Mouse (Mus musculus) heart, postnatal 10 days (tissue): ENCODE results near the gene Fanci. TPM values are rescaled to one million over a fixed set of nuclear protein-coding genes. Genes with fewer than 3 reads are reported as not detected.
A peak's percentile ranks its signal among the peaks of the same experiment; 100 is the strongest.

Source experiments
- DNase-seq, 2 experiments: peaks; one replicate each; pipeline ENCODE4 v3.0.0; 2021
- intact Hi-C: fragments of 180-260 bp; cut with DNase I; formaldehyde crosslinking; loops from one replicate; pipeline ENCODE4 v1.15.1; 2025
- total RNA-seq, 2 experiments: library from RNA; stranded (reverse); gene quantifications; 2 replicates each; pipeline ENCODE4 v1.2.3; 2021

Fanci gene
- 1 to 10 TPM; 2.3 to 2.4 TPM for total RNA-seq

DNA sequence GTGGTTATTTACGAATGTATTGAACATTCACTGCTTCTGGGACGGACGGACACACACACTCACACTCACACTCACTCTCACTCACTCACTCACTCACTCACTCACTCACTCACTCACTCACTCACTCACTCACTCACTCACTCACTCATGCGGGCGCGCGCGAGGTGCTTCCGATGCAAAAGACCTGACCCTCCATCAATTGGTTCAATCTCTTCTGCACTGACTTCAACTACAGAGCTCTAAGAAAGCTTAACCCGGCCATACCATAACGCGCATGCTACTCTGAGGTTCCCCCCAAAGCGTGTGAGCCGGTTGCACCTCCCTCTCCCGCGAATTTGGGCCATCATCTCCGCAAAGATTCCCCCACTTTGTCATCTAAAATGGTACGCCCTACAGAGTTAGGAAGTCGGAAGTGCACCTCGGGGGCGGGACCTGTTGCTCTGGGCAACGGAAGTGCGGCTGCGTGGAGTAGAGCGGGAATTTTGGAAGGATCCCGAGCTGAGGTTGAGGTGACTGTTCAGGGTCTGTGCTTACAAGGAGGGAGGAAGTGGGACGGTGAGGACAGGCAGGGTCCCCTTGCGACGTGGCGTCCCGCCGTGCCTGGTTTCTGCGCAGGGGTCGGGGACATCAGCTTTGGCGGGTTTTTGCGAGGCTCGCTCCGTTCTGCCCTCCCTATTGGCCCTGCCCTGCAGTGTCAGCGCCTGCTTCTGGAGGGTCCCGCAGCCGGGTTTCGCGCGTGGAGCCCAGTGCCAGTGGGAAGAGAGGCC lies at the start of gene Fanci:
Gene Fanci, plus strand, starts transcription at position 47 of the 767 bp plus-strand sequence.
- DNase-seq, result peak; percentile 95 to 98
- intact Hi-C loops, result loop anchor here (5.0 kb wide), 1 partner anchor 75 kb away; the partner anchor contains the start of gene Polg

DNA sequence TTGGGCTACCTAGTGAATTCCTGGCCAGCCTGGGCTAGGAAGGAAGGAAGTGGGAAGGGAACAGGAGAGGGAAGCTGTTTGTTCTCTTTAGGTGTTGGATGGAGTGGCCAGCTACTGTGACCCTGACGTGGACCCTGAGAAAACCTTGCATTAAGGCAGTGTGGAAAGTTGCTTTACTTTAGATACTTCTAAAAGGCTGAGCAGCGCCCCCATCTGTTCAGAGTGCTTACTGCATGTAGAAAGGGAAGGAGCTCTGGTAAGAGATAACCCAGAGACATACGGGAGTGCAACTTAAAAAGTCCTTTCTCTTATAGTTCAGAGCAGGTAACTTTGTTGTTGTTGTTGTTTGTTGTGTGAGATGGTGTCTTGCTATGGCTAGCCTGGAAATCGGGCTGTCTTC lies 45.8 kb upstream of the Fanci start:
- DNase-seq, result peak; percentile 42 to 69
- intact Hi-C loops, result loop anchor here (5.0 kb wide), 1 partner anchor 424 kb away; no protein-coding TSS in a partner anchor

DNA sequence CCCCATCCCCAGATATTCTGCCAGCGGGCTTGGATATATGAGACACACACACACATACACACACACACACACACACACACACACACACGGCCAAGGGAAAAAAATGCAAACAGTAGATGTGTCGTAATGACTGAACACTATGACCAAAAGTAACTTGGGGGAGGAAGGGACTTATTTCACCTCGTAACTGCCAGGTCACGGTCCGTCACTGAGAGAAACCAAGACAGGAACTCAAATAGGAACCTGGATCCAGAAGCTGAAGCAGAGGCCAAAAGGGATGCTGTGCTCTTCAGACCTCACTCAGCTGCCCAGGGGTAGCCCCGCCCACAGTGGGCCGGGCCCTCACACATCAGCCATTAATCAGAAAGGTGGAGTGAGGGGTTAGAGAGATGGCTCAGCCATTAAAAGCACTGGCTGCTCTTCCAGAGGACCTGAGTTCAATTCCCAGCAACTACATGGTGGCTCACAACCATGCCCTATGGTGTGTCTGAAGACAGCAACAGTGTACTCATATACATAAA lies 45.1 kb upstream of the Fanci start:
- intact Hi-C loops, result loop anchor here (5.0 kb wide), 1 partner anchor 424 kb away; no protein-coding TSS in a partner anchor
- DNase-seq, result no peak

DNA sequence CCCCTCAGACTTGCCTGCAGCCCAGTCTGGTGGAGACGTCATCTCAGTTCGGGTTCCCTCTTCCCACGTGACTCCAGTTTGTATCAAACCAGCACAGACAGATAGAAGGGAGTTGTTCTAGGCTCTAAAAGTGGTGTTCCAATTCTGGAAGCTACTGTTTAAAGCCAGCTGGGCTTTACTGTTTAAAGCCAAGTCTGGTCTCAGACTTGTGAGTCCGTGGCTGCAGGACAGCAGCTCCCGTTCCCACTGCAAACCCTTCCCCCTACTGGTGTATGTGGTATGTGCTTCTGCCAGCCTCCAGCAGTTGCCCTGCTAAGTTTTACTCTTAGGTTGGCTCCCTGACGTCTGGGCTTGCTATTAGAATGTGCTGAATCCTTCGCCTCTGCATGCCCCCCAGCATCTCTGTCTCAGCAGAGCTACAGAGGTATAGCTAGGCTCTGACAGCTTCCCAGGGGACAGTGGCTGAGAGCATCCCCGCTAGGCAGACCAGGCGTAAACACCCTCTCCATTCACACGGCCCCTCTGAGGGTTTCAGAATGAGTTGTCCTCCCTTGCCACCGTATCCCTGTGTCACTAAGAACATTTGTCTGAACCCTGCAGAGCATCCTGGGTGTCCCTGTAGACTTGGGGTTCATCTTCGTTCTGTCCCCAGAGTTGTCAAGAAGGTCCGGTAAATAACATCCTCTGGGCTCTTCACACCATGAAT lies 44.5 kb upstream of the Fanci start:
- DNase-seq, result peak; percentile 35 to 39
- intact Hi-C loops, result loop anchor here (5.0 kb wide), 1 partner anchor 425 kb away; no protein-coding TSS in a partner anchor

DNA sequence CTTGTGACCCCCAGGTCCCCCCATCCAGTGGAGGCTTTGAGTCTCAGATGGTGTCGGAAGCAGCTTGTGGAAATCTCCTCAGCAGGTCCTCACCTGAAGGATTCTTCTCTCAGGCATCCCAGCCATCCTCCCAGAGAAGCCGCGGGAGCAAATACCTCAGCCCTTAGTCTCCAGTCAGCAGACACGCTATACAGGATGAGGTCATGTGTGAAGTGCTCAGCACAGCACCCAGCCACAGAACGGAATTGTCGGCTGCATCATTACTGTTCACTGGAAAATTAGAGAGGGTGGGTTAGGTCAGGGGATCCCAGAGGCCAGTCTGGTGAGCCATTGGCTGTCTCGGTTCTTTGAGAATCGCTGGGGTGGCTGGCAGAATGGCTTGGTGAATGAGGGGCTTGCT lies 42.9 kb upstream of the Fanci start:
- no peak for DNase-seq
- intact Hi-C loops, result loop anchor here (1.0 to 5.0 kb wide), 2 partner anchors 103 to 427 kb away; no protein-coding TSS in a partner anchor

DNA sequence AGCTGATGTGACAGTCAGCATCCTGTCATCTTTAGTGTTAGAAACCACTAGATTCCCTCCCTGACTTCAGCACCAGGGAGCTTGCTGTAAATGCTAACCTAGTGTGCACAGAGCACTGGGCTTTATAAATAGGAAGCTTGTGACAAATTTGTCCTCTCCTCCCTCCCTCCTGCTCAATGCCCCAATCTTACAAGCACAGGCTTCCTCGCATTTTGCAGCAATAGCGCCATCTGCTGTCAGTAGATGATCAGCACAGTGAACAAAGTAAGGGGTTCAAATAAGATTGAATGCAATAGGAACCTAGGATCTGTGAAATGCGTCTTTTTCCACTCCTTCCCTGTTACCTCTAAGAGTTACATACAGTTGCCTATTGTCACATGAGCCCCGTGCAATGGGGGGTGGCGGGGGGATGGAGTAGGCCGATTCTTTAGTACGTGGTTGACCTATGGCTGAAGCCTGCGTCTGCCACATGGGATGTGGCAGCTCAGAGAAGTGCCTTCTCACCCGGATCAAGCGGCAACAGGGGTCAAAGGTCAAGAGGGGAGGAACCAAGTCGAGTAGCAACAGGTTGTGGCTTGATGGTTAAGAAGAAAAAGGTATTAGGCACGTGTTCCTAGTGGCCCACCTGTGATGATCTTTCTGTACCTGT lies 41.9 kb upstream of the Fanci start:
- DNase-seq, result peak; percentile 84 to 87

DNA sequence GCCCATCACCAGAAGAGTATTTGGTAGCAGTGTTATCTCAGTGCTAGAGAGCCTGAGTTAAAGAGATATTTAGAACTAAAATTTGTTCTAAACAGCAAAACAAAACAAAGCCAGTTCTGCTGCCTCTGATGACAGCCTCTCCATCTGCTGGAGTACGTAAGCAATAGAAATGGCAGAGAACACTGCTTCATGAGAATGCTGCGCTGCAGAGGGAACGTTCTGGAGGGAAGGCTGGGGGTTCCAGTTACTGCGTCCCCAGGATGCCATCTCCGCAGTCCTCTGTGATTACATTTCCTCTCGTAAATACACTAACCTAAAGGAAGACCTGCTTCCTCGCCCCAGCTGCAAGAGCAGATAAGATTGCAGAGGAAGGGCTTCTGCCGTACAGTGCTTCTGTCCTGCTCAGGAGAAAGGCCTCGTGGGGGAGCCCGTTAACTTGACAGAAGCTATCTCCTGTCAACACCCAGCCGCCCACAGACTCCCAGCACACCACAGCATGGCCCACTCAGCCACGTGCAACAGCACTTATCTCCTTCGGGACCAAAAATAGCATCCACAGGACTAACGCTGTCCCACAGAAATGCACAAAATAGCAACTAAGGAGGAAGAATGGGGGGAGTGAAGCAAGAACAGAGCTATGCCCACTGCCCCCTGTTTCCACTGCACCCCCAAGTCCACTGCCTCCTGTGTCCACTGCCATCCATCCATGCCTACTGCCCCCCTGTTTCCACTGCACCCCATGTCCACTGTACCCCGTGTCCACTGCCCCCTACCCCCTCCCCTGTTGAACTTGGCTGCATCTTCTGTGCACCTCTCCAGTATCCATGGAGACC lies 33.2 kb upstream of the Fanci start:
- intact Hi-C loops, result no loop called here
- peak; percentile 72 to 79 for DNase-seq

More for the DNA sequence above, 41.9 kb upstream of the Fanci start:
- intact Hi-C loops, result loop anchor here (1.0 to 5.0 kb wide), 3 partner anchors 104 to 428 kb away; no protein-coding TSS in a partner anchor

DNA sequence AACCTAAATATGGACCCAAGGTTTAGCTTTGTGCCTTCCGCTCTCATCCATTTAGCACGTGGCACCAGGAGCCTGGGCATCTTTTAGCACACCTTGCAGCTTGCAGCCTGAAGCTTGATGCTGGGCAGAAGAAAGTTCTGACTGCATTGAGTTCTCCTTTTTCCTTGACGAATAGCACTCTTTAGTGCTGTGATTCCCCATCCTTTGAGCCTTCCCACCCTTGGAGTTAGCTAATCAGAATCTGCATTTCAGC lies 32.6 kb upstream of the Fanci start:
- intact Hi-C loops, result no loop called here

DNA sequence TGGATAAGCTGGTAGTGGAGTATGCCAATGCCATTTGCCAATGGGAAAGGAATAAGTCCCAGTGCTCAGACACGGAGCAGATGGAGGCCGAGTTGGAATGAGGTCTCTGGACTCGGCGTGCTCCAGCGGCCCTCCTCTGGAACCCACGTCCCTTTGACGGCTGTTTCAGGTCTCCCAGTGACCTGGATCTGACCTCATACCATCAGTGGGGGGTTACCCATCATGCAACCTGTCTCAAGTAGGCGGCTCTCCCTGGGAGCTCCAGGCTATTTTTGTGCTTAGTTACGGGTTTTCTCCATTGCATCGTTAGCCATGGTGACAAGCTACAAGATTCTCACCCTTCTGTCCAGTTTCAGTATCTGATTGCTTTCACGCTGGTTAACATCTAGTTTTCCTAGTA lies 31.7 kb upstream of the Fanci start:
- intact Hi-C loops, result no loop called here
- DNase-seq, result no peak

More for the DNA sequence above, 32.6 kb upstream of the Fanci start:
- DNase-seq, result no peak

DNA sequence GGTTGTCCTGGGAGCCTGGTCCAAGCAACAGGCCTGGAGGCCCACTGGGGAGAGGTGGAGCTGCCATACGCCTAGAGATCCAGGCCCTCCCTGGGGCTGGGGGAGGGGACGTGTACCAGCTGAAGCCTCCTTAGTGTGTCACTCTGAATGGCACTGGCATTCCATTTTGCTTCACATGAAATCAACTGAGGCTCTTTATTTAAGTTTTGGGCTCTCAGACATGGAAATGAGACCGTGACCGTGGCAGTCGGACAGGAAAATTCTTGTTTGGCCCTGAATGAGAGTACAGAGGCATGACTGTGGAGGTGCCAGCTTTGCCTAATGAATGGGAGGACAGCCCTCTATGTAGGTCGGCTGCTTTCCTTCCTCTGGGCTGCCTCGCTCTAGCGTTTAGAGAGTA lies 29.5 kb upstream of the Fanci start:
- DNase-seq, result no peak
- intact Hi-C loops, result no loop called here

DNA sequence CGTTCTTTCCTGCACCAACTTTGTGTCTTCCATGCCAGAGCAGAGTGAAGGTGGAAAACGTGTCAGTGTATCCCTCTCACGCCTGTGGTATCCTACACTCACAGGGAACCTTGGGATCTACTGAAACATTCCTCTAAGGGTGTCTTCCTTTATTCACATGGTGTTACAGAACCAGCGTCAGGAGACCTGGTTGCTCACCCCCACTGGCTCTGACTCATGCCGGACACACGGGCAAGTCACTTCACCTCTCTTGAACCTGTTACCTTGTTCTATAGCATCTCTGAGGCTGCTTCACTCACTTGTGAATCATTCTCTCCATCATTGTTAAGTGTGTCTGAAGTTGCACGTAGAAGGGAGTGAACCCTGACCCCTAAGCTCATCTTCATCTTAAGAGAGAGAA lies 28.9 kb upstream of the Fanci start:
- no peak for DNase-seq
- intact Hi-C loops, result no loop called here

DNA sequence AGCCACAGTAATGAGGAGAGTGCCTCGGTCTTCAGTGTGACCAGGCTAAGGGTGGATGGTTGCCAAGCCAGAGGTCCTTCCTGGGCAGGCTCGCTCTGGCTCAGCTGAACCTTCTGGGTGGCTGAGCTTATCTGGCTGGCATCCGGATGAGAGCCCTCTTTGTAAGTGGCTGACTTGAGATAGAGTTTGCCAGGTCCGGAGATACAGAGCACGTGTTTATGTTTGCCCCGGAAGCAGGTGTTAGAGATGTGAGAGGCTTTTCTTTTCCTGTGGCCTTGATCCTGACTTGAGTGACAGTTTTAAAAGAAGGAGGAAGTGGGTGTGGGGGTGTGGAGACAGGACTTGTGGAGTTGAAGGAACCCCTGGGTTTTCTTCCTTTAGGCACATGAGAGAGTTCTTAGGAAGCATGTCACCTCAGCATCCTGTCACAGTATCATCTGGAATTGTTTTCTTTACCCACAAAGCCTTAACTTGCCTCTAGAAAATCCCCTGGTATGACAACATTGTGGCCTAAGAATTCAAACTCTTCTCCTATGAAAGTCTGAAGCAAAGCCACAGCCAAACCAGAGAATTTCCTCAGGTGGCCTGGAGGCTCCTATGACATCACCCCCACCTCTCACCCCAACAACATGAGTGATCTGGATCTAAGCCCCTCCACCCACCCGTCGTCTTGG lies 28.2 kb upstream of the Fanci start:
- DNase-seq, result peak; percentile 68 to 80
- intact Hi-C loops, result no loop called here

DNA sequence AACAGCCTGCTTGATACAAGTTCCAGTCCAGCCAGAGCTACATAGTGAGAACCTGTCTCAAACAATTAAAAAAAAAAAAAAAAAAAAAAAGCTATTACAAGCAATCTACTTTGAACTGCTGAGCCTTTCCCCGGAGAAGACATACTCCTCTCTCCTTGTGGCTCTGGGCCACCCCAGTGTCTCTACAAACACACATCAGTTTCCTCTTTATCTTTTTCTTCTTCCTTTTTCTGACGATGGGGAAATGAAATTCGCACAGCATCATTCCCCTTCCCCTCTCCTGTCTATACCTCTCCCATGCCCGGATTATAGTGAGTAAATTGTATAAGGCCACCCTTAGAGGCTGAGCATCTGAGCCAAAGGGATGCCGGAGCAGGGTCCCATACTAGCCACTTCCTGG lies 23.1 kb upstream of the Fanci start:
- no peak for DNase-seq
- intact Hi-C loops, result no loop called here

DNA sequence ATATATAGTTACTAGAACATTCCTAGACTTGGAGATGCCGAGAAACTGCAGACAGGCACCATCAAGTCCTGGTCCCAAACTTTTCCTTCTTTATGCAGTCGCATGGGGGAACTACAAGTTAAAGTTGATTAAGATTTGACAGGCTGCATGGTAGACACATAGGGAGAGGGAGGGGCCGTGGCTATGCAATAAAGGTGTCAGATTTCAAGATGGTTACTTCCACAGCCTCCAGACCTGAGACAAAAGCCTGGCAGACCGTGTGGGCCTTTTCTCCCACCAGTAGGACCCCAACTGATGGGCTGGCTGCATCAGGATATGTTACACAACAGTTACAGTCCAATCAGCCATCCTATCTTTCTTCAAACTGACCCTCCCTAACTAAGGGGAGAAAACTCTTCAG lies 22.3 kb upstream of the Fanci start:
- DNase-seq, result no peak
- intact Hi-C loops, result no loop called here

DNA sequence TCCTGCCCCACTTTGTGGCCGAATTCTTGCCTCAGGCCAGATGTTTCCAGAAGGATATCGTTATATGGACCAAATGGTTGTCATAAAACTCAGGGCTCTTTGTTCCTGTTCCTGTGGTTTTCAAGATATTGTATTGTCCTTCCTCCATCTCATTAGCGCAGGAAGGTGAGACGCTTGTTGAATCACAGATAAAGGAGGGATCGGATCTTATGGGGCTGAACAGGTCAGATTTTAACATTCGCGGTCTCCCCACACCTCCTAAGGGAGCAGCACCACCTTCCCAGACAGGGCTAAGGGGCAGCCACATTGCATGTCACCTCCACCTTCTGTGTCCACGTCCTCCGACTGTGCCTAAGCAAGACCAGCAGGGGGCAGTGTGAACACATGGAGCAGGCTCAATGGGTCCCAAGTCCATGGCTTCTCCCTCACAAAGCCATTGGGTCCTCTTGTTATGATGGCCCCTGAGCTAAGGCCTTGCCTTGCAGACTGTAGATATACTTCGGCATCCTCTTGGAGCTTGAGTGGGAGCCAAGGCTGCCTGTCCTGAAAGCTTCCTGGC lies 20.3 kb upstream of the Fanci start:
- intact Hi-C loops, result loop anchor here (2.0 to 5.0 kb wide), 2 partner anchors 96 to 223 kb away; partner anchors contain the start of gene Polg
- peak; percentile 76 to 83 for DNase-seq

DNA sequence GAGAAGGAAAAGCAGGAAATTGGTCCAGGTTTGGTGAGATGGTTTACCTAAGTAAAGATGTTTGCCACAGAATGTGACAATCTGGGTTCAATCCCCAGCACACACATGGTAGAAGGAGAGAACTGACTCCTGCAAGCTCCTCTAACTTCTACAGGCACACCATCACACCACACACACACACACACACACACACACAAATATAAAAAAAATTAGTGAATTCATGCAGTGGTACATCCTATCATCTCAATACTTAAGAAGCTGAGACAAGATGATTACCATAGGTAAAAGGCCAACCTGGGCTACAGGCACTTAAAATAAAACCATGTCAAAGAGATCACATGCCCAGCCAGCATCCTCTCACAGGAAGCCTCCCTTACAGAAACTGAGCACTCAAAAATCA lies 17.7 kb upstream of the Fanci start:
- intact Hi-C loops, result loop anchor here (5.0 kb wide), 1 partner anchor 93 kb away; the partner anchor contains the start of gene Polg
- no peak for DNase-seq

DNA sequence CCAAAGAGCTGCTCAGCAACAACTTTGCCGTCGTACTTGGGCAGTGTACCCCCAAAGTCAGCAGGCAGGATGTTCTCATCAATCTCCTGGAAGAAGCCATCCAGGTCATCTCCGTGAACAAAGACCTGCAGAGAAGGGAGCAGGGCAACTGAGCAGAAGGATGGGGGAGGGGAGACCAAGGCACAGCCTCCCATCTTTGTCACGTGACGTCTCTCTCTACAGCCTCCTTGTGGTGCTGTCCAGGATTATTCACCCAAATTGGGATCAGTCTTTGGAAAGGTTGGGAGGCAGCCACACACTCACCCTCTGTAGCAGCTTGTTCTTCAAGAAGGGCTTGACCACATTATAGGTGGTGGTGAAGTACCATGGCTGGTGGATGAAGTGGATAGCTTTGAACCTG lies 16.1 kb upstream of the Fanci start:
- intact Hi-C loops, result no loop called here
- no peak for DNase-seq

DNA sequence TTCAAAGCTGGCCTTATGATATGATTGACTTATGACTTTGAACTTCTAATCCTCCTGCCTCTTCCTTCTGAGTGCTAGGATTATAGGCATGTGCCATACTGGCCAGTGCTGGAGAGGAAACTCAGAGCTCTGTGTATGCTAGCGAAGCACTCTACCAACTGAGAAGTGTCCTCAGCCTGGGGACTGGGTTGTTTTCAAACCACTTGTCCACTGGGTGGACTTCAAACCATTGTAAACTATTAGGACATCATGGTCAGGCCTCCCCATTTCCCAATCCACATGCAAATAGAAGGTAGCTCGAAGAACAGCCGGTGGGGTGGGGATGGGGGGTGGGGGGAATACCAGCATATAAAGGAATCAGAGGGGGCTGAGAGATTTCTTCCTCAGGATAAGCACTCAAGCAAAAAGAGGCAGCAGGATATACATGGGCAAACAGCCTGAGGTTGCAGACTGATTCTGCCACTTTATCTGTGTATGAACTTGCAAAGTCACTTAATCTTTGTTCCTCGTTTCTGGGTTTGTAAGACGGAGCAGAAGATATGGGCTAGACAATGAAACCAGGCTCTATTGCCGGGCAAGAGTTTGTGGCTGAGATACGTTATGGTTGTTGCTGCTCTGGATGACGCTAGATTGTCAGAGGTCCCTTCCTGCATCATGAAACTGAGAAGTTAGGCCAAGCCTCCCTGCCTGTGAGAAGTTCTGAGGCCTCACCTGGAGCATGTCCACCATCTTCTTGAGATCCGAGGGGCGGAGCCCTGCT lies 15.0 kb upstream of the Fanci start:
- intact Hi-C loops, result no loop called here
- no peak for DNase-seq
